Mouse (Mus musculus): ENCODE data around the gene Vcp.

DNA sequence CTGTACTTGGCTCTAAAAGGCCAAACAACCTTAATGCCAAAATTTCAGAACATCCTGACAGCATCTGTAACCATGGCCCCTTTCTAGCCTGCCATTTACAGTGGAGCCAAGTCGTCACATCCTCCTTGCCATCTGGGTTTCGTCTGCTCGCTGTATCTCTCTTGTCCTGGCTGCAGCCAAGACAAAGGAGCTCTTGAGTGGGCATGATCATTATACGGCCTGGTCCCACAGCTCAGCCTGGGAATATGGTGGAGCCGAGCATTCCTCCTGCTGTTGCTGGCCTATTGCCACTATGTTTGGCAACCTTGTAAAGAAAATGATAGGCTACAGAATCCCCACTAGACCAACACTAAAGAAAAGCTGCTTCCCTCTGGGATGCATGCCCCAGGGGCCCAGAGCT, 57.0 kb downstream of the Vcp start:
- TF ChIP-seq CTCF (IDR thresholded peaks at IDR 0.05; ENCODE audit: control insufficient read depth, insufficient read depth, insufficient replicate concordance, low read depth, low read length): no peak
- TF ChIP-seq POLR2A (IDR thresholded peaks at IDR 0.05; ENCODE audit: control insufficient read depth, low read depth, low read length): no peak
